Mouse (Mus musculus) T-cell, adult 2 months (primary cell): Measurements from ENCODE around the gene Stk10.
A peak's percentile ranks its signal among the peaks of the same experiment; 100 is the strongest.

Experiments used
- DNase-seq: peaks from one replicate; pipeline ENCODE4 v3.0.0; 2022; ENCODE audit warnings: low spot score

Gene Stk10

DNA sequence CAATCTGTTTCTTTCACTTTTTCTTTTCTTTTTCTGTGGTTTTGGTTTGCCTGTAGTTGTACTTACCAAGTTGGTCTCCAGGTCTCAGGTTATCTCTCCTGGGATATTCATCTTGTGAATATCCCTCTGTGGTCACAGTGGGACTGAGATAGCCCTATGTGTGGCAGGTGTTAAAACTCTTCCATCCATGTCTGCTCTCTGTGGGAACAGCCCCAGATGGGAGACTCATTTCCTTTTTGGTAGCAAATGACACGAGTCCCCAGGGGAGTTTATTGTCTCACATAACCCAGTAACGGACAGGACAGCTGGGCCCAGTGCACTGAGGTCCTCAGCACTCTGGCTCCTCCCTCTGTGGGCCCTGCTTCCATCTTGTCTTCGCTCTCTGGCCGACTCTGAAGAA is 17.0 kb downstream of the Stk10 start:
- no peak for DNase-seq

DNA sequence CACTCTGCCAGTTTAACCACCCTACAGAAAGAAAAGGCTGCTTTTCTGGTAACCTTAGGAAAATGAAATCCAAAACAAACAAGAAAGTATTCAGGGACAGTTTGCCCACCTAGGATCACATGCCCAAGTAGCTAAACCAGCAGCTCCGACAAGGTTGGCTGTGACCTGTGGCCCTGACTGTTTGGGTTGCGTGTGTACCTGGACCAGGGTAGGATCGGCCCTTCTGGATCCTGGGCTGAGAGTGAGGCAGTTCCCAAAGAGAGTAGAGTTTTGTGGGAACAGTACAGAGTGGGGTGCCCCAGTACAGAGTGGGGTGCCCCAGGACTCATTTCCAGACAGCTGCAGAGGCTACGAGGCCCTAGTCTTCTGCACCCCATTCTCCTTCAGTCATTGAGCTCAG is 18.0 kb downstream of the Stk10 start:
- DNase-seq: no peak

DNA sequence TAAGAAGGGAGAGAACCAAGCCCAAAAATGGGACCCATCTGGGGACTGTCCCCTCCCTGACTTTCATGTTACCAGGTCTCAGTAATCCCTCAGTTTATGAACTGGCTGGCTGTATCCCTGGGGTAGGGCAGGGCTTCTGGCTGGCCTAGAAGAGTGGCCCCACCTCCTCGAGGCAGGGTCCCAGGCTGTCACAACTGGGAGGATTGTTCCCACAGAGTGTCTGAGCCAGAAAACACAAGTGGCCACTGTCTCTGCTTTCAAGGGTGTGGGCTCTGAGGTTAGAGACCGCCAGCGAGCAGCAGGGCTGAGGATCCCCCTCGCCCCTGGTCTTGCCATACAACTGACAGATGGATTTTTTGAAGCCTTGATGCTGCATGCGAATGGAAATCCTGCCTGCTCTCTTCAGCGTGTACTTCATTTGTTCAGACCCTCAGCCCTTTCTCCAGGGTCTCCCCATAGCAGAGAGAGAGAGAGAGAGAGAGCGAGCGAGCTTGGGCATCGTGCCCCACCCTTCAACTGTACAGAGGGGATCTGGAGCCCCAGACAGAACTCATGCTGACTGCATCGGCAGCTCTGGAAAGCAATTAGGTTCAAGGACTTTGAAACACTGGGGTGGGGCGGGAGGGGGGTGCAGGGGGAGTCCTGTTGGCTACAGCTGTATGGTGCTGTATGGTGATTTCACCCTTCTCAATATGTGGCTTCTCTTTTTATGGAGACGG is 18.6 kb downstream of the Stk10 start:
- DNase-seq: no peak

DNA sequence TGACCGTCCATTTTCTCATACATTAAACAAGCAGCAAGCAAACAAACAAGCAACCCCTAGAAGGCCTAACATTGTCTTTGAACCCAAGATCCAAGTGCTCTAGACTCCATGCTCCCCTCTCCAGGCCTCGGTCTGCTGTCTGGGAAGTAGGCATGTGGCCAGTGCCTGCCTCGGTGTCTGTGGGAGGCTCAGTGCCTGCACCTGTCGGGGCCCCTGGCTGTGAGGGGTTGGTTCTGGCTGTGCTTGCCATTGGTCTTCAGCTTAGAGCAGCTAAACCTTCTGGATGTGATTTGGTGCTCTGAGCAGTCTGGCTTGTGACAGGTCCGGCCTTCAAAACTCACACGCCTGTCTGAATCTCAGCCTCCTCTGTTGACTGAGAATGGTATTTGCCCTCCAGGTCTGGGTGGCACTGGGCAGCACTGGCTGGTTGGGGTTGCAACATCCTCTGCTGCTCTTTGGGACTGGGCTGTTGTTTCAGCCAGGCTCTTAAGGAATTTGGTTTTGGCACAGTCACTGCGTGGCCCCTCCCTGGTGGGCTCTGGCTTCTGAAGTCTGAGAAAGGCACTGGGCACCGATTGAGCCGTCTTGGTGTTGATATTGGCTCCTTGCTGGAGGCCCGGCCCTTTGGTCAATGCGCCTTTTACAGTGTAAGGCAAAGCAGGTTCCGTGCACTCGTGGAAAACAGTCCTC is 19.4 kb downstream of the Stk10 start:
- no peak for DNase-seq

DNA sequence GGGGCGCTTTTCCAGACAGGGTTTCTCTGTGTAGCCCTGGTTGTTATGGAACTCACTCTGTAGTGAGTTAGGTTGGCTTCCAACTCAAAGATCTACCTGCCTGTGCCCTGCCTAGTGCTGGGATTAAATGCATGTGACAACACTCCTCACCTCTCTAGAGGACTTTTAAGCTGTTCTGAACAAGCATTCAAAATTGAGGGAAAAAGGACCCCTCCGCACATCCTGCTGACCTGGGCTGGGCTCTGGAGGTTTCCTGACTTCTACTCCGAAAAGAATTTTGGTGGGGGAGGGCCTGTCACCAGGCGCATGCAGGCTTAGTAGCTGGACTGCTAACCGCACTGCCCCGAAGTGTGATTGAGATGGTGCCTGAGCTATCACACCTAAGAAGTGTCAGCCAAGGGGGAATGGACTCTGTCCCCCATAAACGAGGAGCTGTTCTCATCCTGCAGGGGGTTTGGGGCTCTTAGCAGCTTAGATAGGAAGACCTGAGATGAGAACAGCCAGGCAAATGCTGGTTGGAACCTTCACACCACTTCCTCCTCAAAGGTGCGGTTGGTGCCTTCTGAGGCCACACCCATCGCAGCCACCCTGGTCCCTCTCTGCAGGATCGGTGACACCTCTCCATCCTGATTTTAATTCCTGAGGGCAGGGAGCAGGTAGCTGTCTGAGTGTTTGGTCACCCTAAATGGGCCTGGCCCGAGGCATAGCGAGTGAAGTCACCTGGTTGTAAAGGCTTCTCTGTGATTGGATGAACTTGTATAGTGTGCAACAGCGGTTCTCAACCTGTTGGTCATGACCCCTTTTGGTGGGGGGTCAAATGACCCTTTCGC is 20.4 kb downstream of the Stk10 start:
- peak; percentile 78 for DNase-seq

DNA sequence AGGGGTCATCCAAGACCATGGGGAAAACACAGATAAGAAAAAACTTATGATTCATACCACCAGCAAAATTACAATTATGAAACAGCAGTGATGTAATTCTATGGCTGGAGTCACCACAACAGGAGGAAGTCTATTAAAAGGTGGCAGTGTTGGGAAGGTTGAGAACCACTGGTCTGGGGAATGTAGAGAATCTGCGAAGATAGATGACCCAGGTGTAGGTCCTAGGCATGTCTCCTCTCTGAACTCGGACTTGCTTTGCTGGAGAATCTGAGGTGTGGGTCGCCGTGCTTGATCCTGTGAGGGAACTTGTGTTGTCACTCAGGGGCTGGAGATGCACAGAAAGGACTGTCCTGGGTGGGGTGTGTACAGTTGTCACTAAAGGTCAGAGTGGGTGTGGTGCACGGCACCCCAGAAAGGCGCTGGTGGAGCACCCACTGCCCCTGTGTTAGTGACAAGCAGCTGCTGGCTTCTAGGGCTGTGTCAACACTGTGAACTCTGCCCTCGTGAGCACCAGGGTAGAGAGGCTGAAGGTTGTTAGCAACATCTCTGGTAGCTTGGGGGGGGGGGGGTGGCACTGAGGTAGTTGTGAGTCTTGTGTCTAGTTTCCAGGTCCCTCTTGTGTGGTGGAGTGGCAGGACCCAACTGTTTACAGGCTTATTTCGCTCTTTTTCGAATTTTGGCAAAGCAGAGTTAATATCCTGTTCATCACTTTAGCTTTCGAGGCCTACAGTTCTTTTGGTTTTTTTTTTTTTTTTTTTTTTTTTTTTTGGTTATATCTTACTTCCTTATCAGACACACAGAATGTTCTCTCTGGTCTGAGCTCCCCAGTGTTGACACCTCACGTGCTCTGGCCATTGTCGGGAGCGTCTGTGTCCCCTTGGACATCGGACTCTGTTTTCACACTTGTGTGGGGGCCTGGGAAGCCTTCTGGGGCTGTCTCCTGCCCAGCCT is 21.3 kb downstream of the Stk10 start:
- peak; percentile 37 for DNase-seq

DNA sequence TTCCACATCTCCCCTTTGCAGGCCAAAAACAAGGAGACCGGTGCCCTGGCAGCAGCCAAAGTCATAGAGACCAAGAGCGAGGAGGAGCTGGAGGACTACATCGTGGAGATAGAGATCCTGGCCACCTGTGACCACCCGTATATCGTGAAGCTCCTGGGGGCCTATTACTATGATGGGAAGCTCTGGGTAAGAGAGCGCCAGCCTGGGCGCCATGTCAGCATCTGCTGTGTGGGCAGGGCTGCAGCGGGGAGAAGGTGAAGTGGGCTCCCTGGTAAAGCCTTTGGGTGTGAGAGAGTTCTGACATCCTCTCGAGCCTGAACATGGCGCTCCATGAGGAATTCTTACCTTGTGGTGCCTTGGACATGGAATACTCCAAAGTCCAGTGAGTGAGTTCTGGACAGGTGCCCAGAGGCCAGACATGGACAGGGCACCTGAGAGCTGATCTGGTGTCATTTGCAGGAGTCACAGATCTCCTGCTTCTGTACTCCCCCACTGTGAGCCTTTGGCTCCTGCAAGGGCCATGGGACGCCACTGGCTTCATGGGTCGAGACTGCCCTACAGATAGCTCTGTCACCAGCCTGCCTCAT is 22.1 kb downstream of the Stk10 start:
- DNase-seq: no peak

DNA sequence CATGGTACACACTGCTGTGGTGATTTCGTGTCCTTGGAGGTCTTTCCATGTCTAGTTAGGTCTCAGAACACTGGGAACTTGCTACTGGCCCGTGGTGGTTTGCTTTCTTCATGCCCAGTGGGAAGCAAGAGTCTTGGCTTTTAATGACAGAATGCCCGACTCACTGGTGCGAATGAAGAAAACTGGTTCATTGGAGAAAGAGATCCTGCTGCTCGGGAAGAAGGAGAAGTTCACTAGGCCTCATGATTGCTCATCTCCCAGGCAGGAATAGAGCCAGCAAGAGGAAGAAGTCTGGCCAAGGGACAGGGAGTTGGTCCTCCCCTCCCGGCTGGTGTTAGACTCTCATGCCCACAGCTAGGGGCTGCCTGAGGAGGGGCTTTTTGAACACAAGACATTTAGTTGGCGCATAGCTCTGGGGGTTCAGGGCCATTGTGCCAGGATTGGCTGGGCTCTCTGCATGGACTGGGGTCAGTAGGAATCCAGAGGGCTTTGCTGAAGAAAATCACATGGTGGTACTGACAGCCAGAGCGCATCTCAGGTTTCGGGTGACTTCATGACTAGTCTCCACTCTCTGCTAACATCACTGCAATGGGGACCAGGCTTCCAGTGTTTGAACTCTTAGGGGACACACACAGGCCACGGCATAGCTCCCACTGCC is 23.4 kb downstream of the Stk10 start:
- no peak for DNase-seq

DNA sequence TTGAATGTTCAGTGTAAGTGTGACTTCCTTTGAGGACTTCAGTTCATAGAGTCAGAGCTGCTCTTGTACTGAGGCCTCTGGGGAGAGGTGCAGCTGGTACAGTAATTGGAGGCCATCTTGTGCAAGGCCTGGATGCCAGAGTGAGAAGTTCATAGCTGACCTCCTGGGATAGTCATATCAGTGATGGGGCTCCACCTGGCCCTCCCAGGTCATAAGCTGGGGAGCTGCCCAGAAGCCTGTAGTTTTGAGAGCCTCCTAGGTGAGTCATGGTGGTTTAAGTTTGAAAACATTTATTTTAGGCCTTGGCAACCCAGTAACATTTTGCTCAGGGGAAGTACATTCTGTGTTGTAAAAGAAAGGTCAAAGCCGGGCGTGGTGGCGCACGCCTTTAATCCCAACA is 24.9 kb downstream of the Stk10 start:
- DNase-seq: peak; percentile 45

DNA sequence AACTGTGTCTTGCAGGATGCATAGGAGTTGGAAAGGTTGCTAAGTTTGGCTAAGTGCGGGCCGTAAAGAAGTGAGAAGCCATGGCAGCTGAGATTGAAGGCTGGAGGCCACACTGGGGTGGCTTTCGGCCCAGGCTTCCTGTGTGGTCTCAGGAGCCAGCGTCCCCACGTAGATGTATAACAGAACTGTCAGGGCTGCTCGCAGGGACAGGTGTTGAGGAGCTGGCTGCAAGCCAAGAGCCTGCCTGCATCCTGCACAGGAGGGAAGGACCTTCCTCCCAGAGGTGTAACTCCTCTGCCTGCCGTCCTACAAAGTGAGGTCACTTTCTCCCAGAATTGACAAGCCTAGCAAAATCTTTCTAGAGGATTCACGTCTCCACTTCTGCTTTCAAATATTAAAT is 25.6 kb downstream of the Stk10 start:
- peak; percentile 59 for DNase-seq

DNA sequence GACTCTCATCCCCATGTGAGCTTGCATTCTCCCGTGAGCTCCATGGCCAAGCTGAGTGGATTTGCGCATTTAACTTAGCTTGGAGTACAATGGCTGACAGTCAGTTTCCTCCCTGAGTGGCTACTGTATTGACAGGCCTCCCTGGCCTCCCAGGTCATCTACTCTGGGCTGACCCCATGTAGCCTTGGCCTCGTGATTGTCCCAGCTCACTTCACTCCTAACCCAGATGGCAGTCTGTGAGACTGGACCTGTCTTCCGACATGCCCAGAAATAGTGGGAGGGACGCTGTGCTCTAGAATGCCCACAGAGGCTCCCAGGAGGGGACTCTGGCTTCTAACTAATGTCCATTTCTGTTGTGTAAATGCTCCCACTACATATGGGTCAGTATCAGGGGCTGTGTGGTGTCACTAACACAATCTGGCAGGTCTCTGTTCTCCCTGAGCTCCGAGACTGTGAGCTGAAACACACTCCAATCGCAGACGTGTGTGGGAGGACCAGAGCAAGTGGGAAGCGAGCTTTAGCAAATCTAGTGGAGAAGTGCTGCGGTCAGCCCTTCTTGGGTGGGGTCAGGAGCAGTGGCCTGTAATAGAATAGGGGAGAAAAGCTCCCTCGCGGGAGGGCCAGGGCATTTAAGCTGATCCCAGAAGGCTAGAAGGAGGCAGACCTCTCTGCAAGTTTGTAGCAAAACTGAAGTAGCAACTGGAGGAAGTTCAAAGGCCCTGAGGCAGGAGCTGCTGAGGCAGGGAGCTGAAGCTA is 27.1 kb downstream of the Stk10 start:
- DNase-seq: no peak

DNA sequence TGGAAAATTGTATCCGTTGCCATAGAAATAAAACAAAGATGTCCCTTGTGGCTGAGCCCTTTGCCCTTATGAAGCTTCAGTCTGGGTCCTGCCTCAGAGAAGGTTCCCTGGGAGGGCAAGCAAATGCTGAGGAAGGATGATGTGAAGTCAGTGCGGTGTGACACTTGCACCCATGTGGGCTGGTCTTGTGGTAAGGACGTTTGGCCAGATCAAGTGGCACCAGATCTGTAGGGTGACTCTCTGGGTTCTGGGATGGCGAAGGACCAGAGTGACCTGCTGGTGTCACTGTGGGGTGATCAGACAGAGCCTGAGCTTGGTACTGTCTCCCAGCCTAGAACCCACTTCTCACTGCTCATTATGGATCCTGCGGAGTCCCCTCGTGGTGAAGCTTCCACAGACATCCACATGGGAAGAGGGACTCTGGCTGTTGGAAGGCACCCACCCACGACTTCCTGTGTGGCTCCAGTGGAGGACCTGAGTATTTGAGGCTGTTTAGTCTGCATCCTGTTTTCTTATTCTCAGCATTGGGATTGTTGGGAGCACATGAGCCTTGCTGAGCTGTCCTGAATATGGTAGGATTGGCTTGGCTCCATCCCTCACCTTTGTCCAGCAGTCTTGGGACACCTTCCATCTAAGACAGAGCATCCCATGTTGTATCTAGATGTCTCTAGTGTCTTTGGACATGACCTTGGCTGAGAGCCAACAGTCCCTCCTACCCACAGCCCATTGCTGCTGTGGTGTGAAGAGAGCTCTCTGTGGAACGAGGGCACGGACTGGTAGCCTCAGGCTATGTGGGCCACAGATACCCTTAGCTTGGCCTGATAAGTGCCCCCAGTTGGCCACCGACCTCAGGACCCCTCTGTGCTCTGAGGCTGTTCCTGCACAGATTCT is 28.6 kb downstream of the Stk10 start:
- DNase-seq: peak; percentile 41

DNA sequence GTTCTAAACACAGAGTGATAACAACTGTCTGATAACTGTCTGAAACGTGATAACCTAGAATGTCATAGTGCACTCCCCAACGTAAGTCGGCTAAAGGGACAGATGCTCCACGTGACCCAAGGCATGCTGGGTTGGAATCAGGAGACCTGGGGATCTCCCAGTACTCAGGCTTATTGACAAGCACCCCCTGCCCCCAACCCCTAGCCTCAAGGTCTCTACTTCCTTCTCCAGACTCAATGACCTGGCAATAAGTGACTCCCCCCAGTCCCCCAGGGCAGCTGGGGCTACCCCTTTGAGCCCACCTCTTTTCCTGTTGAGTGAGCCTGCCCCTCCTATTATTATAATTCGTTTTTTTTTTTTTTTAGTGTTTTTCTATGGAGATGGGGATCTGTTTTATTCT is 29.6 kb downstream of the Stk10 start:
- no peak for DNase-seq

DNA sequence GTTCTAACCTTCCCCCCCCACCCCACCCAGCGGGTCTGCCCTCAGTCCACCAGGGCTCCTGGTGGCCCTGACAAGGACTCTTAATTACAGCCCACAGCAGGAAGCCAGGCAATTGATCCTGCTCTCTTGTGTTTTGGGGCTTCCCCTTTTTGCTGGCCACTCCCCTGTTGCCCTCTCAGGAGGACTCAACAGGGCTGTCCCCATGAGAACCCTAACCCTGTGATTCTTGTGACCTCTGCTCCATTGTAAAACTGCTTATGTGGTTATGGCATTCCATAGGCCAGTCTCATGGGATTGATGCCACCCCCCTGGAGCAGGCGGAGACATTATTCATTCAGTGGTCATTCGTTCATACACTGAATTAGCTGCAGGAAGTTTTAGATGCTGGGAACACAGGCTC is 30.6 kb downstream of the Stk10 start:
- DNase-seq: no peak

DNA sequence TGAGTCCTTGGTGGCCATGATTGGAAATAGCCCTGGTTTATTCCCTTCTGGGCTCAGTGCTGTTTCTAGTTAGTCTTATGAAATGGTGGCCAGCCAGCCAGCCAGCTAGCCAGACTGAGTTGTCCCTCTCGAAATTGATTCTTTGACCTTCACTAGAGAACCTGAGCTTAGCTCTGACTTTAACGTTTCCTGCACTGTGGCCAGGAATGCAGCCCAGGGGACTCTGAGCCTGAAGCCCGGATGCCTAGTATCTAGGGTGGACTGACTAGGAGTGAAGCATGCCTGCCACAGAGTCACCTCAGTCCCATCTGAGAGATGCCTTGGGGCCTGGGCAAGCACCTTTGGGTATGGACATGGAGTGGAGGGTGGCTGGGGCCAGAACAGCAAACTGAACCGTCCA is 31.5 kb downstream of the Stk10 start:
- no peak for DNase-seq

DNA sequence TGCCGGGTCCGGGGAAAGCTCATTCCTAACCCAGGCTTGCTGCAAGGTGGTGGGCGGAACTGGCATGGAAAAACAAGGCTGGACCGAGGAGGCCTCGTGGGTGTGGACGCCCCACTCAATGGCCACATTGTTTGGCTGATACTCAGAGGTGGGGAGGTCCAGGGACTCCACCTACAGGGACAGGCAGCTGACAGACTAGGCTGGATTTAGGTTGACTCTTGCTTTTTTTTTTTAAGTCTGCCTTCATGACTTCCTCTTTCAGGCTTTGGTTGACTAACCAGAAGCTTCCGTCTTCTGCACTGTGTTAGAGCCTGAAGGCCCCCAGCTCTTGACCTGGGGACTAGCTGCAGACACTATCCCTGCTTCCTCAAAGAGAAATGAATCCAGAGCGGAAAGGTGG is 32.0 kb downstream of the Stk10 start:
- peak; percentile 37 for DNase-seq

DNA sequence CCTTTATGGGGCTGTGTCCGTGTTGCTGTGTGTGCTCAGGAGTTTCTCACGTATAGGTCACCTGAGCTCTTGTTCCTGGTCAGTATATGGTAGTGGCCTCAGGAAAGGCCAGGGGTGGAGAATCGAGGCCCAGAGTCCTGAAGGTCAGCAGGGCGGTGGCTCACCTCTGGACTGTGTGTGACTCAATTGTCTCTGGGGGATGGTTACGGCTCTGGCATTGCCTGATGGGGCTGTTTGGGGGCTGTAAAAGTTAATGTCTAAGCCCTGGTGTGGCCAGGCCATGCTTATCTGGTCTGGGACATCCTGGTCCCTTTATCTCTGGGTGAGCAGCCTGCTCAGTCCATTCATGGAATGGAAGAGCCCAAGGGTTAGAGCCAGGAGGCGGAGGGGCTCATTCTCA is 33.1 kb downstream of the Stk10 start:
- DNase-seq: no peak

DNA sequence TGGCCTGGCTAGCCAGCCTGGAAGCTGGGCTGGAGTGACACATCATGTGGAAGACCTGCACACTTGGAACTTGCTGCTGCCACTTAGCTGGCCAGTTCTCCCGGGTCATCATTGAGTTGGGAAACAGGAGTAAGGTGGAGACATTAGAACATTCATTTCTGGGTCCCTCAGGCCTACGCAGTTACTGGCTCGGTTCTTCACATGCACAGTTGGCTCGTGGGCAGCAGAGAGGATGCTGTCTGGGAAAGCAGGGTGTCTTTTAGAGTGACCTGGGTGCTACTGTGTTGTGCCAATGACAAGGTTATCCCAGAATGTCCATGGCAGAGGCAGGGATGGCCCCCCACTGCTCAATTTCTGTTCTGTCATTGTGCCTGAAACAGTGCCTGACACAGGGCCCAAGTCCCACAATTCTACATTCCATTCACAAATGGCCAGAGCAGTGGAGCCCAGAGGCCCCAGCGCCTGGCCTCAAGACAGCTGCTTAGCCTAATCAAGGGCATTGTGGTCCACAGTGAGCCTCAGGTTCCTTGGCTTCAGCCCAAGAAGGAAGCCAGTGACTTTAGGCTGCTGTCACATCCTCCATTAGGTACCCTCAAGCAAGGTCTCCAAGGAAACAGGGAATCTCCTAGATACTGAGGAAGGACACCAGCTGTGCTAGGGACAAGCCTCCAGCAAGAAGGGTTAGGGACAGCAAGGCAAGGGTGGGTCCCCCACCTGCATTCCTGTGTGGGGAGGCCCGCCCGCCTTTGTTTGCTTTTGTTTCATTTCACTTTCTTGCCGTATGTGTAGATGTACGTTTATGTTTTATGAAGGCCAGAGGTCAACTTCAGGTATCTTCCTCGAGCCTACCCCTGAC is 34.1 kb downstream of the Stk10 start:
- DNase-seq: peak; percentile 38
